Mouse (Mus musculus) frontal cortex, postnatal 10 days (tissue): ENCODE measurements at regions not wholly inside any gene's neighbourhood (a gene's known extent, or its start where the extent isn't known, plus 50 kb on each side); places are given as distances from the start of the nearest gene placed in this dataset.

Experiments used
- DNase-seq, 2 experiments: peaks; one replicate each; pipeline ENCODE4 v3.0.0; 2022; ENCODE audit warnings: low spot score in 2 of 2, mixed read lengths in 1 of 2

DNA sequence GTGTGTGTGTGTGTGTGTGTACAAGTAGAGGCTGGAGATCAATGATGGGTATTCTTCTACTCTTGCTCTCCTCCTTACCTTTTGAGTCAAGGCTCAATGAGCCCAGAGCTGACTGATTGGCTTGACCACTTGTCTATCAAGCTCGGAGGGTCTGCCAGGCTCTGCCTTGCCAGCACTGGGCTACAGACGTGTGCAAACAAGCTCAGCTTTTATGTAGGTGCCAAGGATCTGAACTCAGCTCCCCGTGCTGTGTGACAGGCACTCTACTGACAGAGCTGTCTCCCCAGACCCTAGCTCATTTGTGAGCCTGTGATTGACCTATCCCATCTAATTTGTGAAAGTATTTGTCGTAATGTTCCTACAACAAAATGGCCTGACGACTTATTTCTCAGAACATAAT lies 54.2 kb upstream of the Cdc42bpa start:
- peak in 1 of 2 experiments; percentile 2 for DNase-seq

DNA sequence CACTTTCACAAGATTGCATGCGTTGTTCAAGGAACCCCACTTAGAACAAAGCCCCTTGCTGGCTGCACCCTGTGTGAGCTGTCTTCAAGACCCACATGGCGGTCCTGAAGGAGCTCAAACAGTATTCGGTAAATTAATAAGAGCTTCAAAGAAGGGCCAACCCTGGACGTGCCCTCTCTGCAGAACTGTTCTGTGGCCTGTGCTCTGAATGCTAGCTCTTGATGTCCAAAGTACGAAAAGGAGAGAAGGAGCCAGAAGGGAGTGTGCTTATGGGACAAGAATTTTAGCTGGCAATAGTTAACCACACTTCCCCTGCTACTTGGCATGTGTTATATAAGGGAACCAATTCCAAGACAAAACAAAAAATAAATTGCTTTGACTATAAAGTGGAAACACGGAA lies 67.6 kb upstream of the Cdc42bpa start:
- no peak for DNase-seq

DNA sequence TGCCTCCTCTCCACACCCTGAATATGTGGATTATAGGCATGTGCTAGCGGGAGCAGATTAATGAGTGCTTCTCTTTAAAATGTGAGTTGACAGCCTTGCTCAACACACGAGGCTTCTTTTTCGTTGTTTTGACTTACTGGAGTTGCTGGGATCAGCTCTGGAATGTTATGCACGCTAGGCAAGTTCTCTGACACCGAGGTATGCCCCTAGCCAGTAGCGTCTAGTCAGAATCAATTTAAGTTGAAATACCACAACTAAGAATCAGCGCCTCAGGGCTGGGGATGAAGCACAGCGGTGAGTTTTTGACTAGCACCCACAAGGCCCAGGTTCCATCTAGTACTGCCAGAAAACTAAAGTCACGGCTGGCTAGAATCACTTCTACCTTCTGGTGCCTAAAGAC lies 72.4 kb upstream of the Cdc42bpa start:
- no peak for DNase-seq

DNA sequence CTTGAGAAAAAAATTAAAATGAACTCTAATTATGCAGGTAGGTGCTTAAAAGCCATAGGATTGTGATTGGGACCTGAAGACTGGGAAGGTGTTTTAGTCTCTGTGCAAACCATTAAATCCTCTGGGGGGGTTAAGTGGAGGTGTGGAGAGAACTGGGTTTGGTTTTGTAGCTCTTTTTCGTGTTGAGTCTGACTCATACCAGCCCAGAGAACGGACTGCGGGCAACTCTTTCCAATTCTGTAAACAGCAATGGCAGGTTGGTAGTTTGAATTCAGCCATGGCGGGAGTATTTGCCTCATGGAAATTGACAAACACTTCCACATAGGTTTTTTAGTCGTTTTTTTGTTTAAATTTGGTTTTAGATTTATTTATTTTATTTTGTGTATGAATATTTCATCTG lies 77.7 kb upstream of the Ahctf1 start:
- DNase-seq, result no peak

DNA sequence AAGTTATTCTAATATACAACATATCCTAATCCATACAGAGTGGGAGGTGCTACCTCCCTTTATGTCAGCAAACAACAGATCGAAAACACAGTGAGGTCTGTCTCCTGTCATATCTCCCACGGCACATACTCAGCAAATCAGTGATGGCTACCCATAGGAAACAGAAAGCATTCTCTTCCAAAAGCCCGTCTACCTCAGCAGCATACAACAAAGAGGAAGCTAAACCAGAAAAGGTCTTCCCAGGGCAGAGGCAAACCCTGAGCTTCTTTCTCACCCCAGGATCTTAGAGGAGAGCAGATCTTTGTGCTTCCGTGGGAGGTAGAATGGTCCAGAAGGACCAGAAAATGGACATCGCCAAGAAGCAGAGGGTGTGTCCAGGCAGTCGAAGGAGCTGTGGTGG lies 74.4 kb upstream of the Ahctf1 start:
- no peak for DNase-seq

DNA sequence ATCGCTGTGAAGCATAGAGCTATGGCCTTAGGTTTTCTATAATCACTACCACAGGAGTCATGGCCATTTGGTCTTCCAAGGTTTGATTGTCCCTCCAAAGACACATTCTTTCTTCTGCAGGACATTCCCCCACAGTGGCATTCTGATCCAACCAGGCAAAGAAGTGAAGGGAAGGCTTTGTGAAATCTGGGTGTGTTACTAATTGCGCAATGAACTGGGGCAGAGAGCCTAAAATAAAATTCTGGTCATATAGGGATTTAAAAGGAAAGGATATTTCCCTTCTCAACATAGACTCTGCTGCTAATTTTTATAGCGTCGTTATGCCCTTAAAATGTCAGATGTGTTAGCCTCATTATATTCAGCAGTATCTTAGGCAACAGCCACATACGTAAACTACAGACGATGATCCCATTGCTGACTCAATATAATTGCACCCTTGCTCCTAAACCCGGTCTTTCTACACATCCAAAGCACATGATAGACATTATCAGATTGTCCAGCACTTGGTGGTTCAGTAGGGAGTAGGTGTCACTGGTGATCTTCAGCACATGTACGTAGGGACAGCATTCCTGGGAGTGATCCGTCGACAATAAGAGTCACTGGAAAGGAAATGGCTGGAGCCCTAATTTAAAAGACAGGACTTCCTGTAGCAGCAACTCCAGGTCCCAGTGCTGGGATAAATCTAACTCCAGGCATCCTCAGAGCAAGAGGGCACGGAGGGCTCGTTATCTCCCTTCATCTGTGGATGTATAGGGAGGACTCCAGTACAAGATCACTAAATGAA lies 70.5 kb upstream of the Ahctf1 start:
- no peak for DNase-seq

DNA sequence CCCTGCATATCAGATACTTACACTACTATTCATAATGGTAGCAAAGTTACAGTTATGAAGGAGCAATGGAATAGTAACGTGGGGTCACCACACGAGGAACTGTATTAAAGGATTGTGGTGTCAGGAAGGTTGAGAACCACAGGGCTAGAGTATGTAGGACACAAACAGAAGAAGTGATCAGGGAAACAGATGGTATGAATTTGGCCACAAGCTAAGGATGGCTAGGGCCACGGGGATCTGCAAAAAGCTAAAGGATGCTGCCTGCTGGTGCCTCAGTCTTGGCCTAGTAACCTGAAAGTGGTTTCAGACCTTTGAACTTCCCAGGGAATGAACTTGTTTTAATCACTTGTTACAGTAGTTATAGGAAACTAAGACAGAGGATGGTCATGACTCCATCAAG lies 68.5 kb upstream of the Ahctf1 start:
- DNase-seq, result no peak

DNA sequence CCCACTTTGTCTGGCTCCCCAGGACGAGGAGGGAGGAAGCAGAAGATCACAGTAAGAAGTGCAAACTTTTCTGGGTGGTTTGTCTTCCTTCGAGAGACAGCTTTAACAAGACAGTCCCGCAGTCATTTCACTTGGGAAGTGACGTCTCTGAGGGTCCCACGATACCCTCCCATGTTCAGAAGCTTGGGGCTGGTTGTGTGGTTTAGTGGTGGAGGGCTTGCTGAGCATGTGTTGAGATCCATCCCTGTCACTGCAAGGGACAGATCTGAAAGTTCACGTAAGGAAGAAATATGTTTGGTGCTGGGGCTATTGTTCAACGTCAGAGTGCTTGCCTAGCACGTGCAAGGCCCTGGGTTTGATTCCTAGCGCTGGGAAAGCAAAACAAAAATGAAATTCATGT lies 65.2 kb upstream of the Ahctf1 start:
- no peak for DNase-seq

DNA sequence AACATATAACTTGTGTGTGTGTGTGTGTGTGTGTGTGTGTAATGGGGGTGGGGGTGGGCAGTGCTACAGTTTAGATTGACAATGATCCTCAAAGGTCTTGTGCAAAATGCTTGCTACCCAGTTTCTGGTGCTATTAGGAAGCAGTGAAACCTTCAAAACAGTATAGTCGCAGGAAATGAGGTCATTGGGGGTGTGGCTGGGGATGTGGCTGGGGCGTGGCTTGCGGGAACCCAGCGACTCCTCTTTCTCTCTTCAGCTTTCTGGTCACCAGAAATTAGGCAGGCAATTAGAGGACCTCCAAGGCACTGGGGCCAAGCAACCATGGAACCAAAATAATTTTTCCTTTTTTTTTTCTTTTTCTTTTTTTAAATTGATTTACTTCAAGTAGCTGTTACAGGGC lies 64.0 kb upstream of the Ahctf1 start:
- no peak for DNase-seq

DNA sequence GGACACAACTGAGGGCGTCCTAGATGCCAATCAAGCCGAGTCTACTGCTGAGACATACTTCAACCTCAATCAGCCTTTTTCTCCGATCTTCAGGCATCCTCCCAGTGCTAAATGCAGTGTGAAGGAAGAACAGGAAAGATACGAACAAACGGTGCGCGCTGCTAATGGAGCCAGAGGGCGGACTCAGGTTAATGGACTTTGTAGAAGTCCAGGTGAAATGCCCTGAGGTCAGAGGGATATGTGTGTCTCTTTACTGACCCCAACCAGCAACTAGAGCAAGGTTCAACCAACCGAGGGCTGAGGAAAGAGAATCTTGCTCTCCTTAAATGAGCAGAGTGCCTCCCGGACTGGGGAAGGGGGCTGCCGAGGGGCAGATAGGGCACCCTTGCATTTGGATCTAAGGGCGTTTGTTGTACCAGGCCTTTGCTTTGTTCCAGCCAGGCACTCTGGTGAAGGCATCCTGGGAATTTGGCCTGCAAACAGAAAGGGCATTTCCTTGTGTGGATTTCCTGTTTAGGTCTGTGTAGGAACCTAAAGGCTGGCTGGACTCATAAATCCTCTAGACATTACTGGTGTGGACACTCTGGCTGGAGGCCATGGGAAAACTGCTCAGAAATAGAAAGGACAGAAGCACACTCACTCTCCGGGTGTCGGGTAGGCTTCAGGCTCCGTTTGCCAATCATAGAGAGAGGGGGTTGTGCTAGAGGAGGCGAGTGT lies 62.7 kb upstream of the Ahctf1 start:
- no peak for DNase-seq

DNA sequence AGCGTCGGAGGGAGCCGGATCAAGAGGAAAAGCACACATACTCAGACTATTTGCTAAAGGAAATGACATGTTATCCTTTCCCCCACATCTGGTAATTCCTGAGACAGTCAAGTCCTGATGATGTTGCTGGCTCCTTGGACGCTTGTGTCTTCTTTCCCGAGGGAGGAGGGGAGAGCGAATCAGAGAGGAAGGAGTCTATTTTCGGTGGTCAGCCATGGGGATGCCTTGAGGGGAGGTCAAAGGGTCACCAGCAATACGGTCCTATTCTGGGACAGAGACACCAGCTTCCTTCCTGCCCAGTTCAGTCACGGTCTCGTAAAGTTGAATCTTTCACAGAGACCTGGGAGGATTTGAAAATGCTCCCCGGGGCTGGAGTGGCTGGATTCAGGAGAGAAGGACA lies 62.1 kb upstream of the Ahctf1 start:
- DNase-seq, result no peak

DNA sequence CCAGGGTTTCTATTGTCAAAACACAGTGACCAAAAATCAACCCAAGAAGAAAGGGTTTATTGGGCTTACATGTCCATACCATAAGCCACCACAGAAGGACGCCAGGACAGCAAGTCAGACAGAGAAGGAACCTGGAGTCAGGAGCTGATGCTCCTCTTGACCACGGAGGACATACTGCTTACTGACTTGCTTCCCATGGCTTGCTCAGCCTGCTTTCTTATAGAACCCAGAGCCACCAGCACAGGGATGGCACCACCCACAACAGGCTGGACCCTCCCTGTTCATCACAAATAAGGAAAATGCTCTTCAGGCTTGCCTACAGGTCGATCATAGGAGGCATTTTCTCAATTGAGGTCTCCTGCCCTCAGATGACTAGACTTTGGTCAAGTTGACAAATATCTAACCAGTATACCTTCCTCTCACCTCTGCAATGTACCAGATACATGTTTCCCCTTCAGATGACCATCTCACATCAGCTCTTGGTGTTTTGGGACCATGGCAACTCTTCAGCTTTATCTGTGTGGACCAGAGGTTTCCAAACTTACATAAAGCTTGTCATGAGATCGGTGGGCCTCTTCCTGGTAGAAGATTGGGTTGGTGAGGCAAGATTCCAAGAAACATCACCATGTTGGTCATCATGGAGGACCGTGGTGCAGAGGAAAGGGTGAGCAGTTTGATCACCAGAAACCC lies 61.2 kb upstream of the Ahctf1 start:
- DNase-seq, result no peak

DNA sequence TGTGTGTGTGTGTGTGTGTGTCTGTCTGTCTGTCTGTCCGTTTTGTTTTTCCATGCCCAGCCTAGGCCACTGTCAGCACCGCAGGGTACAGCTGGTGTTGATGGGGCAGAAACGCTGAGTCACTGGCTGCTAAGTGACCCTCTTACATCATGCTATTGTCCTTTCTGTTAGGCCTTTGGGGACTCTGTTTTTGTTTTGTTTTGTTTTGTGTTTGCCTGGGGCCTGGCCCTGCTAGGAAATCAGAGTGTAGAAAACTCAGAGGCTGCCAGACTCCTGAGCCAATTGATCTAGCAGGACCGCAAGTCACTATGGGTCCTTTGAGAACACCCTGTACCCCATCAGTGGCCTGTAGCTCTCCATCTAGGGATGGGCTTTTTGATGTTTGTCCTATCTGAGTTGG lies 59.9 kb upstream of the Ahctf1 start:
- no peak for DNase-seq

DNA sequence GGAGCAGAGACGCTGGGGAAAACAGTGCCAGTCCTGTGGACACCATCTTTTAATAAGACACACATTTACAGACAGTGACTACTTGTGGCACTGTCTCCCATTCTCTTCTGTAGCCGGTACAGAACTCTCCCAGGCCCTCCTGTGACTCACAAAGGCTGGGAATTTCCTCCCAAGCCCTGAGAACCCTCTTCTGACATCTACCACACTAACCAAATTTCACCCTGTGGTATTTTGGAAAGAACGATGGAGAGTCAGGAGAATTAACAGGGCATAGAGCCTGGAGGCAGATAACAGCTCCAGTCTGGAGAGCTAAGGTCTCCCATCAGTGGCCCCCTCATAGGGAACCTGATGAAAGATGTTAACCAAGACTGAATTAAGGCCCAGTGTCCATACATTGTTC lies 59.5 kb upstream of the Ahctf1 start:
- no peak for DNase-seq

DNA sequence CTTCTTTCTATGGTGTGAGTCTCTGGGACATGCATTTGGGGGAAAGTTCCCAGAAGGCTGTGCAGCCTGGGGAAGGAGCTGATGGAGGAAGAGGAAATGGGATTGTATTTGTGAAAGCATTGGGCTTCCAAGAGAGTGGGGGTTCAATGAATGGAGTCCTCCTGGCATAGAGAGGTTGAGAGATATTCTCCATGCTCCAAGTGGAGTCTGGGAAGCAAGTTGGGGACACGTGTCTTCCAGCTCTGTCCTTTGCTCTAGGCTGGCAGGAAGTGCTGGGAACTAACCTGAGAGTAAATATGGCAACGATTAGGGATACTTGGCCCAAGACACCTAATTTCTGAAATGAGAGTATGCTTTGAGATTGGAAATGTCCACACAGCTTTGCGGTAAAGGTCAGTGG lies 58.3 kb upstream of the Ahctf1 start:
- no peak for DNase-seq

DNA sequence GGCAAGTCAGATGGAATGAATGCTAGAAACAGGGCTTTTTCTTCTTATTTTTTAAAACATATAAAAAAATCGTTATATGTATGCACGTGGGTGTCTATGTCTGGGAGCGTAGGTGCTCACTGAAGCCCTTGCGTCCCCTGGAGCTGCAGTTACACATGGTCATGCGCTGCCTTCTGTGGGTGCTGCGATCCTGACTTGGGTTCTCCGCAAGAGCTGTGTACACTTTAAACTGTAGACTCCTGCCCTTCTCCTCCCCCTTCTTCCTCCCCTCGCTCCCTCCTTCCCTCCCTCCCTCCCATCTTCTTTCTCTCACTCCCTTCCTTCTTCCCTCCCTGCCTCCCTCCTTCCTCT lies 56.0 kb upstream of the Ahctf1 start:
- no peak for DNase-seq

DNA sequence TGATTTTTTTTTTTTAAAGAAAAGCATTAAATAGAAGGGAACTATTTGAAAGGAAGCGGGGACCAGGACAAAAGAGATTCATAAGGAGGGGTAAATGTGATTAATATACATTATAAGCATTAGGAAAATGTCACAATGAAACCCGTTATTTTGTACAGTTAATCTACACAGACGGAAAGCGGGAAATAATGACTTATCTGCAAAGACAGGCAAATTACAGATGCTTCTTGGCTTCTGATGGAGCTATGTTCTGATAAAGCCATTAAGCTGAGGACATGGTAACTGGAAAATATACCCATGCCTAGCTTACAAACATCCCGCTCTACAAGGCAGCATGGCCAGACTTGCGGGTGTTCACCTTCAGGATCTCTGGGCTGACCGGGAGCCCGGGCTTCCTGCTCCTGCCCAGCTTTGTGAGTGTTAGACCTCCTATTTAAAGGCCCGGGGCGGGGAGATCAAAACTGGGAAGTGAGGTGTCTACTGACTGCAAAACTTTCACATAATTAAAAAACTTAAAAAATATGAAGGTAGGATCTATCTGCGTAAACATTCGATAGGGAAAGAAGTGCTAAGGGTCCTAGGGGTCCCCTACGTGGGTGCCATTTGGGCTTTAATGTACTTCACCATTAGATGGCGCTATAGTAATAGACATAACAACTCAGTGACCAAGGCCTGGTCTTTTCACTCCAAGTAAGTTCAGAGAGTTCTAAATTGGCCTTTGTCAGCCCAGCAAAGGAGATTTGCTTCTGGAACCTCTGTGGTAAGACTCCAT lies 55.5 kb upstream of the Ahctf1 start:
- no peak for DNase-seq

DNA sequence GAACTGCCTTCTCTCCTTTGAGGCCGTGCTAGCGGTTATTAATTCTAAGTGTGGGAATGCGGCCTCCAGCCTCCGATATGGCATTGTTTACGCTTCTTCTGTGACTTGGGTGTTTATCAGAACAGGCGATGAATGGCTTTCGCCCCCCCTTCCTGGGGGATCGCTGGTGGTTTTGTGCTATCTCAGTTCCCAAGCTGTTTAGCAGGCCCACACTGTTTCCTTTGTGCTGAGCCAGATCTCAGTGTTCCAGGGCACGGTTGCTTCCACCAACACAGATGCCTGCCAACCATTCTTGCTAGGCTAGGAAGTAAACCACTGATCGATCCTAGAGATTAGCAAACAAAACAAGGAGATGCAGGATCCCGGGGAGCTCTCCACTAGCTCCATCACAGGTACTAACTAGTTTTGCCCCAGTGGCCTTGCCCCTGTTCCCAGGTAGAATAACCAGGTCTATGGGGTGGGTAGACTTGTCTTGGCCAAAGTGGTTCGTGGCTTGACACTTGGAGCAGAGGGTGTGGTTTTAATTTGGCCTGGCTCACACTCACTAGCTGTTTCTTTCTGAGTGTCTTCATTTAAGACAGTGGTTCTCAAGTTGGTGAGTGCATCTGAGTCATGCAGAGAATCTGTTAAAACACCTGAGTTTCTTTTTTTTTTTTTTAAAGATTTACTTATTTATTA lies 50.9 kb upstream of the Ahctf1 start:
- DNase-seq, result no peak
